Mouse (Mus musculus) liver, adult 2 months (tissue): ENCODE data around the gene Lman1l.

Source experiments
- CTCF ChIP-seq: fragments of 200-500 bp; IDR thresholded peaks from 2 replicates; pipeline ENCODE4 v1.5.1; 2011; ENCODE audit warnings: low read depth, low read length, control low read depth
- POLR2A ChIP-seq: fragments of 200-500 bp; IDR thresholded peaks from 2 replicates; pipeline ENCODE4 v1.6.1; 2011; ENCODE audit warnings: low read length, control low read depth; ENCODE audit not compliant: insufficient read depth; ENCODE audit errors: extremely low read depth

DNA sequence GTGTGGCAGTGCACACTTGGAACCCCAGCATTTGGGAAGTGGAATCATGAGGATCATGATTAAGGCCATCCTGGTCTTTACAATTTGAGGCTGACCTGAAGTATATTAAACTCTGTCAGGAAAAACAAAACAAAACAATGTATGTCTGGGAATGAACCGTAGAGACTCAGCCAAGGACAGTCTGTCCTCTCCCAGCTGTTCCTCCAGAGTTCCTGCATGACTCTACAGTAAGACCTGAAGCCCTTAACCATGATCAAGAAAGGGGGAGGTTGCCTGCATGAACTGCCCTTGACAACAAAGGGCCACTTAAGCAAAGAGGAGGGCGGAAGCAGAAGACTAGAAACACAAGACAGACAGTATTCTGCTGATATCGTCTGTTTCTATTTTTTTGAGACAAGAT, 45.0 kb downstream of the Lman1l start:
- TF ChIP-seq CTCF = no peak
- TF ChIP-seq POLR2A = no peak
